Mouse (Mus musculus) CH12.LX (cell line): ENCODE results near the gene Kdm4d. TPM values are rescaled to one million over a fixed set of nuclear protein-coding genes. Genes with fewer than 3 reads are reported as not detected.
A peak's percentile ranks its signal among the peaks of the same experiment; 100 is the strongest.

Experiments used
- DNase-seq: peaks from one replicate; pipeline ENCODE4 v3.0.0-alpha.2; 2013; ENCODE audit errors: extremely low read depth
- H3K27ac ChIP-seq: 2 replicates; pipeline ENCODE4 v1.5.1; 2012; ENCODE audit warnings: low read depth, mild to moderate bottlenecking, control low read depth, moderate library complexity; ENCODE audit not compliant: insufficient read depth
- H3K27me3 ChIP-seq: replicated peaks from 2 replicates; pipeline ENCODE3; 2012; ENCODE audit warnings: inconsistent platforms
- H3K36me3 ChIP-seq, 2 experiments: replicated peaks in 1 of 2; 2 replicates each; pipeline versions ENCODE3 to v1.6.1; 2012; ENCODE audit warnings: inconsistent platforms in 1 of 2, low read length in 1 of 2, mild to moderate bottlenecking in 1 of 2, mixed read lengths in 1 of 2, moderate library complexity in 1 of 2; ENCODE audit not compliant: control insufficient read depth in 1 of 2, insufficient read depth in 1 of 2
- H3K4me1 ChIP-seq, 2 experiments: 2 replicates each; pipeline ENCODE4 v1.6.1; 2012; ENCODE audit warnings: inconsistent platforms in 1 of 2, moderate library complexity in 1 of 2; ENCODE audit not compliant: insufficient read depth in 2 of 2, control insufficient read depth in 1 of 2
- H3K4me2 ChIP-seq: 2 replicates; pipeline ENCODE4 v1.6.1; 2012; ENCODE audit warnings: low read depth, mild to moderate bottlenecking, control low read depth; ENCODE audit not compliant: poor library complexity, insufficient read depth, severe bottlenecking
- H3K4me3 ChIP-seq, 3 experiments: fragments of 150-350 bp in 1 of 3; sonication (generic) in 1 of 3; replicated peaks in 1 of 3; 2 replicates each; pipeline versions ENCODE3 to v1.5.1; 2011 to 2012; ENCODE audit warnings: low read depth in 2 of 3, low read length in 2 of 3, mild to moderate bottlenecking in 2 of 3, moderate library complexity in 2 of 3, control low read depth in 1 of 3, improper control_type of control experiment in 1 of 3, inconsistent platforms in 1 of 3, mixed read lengths in 1 of 3; ENCODE audit not compliant: poor library complexity in 1 of 3
- H3K79me2 ChIP-seq: replicated peaks from 2 replicates; pipeline ENCODE4 v1.6.1; 2012; ENCODE audit warnings: mild to moderate bottlenecking, moderate library complexity; ENCODE audit not compliant: control insufficient read depth, poor library complexity, insufficient read depth, severe bottlenecking; ENCODE audit errors: extremely low read depth
- H3K9ac ChIP-seq: 2 replicates; pipeline ENCODE4 v1.6.1; 2012; ENCODE audit warnings: low read depth, mild to moderate bottlenecking, control low read depth, moderate library complexity; ENCODE audit not compliant: insufficient read depth
- H3K9me3 ChIP-seq: replicated peaks from 2 replicates; pipeline ENCODE3; 2012; ENCODE audit warnings: low read length, inconsistent platforms, mixed read lengths
- E2F4 ChIP-seq: IDR thresholded peaks from 2 replicates; pipeline ENCODE4 v1.6.1; 2011; ENCODE audit warnings: low read depth, low read length, improper control_type of control experiment; ENCODE audit not compliant: insufficient replicate concordance
- ELF1 ChIP-seq: IDR thresholded peaks from 2 replicates; pipeline ENCODE4 v1.6.1; 2014; ENCODE audit warnings: low read depth, mild to moderate bottlenecking, inconsistent platforms, low read length, improper control_type of control experiment
- HCFC1 ChIP-seq: IDR thresholded peaks from 2 replicates; pipeline ENCODE4 v1.6.1; 2012; ENCODE audit warnings: low read depth, mild to moderate bottlenecking, inconsistent platforms, low read length, improper control_type of control experiment
- KAT2A ChIP-seq: IDR thresholded peaks from 2 replicates; pipeline ENCODE4 v1.6.1; 2012; ENCODE audit warnings: low read length, improper control_type of control experiment, inconsistent platforms; ENCODE audit not compliant: insufficient replicate concordance
- MAZ ChIP-seq: IDR thresholded peaks from 2 replicates; pipeline ENCODE4 v1.6.1; 2012; ENCODE audit warnings: low read depth, mild to moderate bottlenecking, inconsistent platforms, low read length, improper control_type of control experiment, moderate library complexity
- MXI1 ChIP-seq: IDR thresholded peaks from 2 replicates; pipeline ENCODE4 v1.6.1; 2011; ENCODE audit warnings: mild to moderate bottlenecking, low read depth, low read length, improper control_type of control experiment
- MYC ChIP-seq: IDR thresholded peaks from 2 replicates; pipeline ENCODE4 v1.6.1; 2011; ENCODE audit warnings: low read depth, mild to moderate bottlenecking, improper control_type of control experiment, low read length
- NELFE ChIP-seq: IDR thresholded peaks from 2 replicates; pipeline ENCODE4 v1.6.1; 2011; ENCODE audit warnings: low read depth, low read length, improper control_type of control experiment
- RAD21 ChIP-seq: IDR thresholded peaks from 2 replicates; pipeline ENCODE4 v1.6.1; 2011; ENCODE audit warnings: low read depth, mild to moderate bottlenecking, low read length, improper control_type of control experiment, moderate library complexity
- RCOR1 ChIP-seq: conservative IDR thresholded peaks from 2 replicates; pipeline ENCODE4 v1.6.1; 2012; ENCODE audit warnings: low read depth, mild to moderate bottlenecking, inconsistent platforms, low read length, improper control_type of control experiment
- SIN3A ChIP-seq: IDR thresholded peaks from 2 replicates; pipeline ENCODE4 v1.6.1; 2012; ENCODE audit warnings: low read length, improper control_type of control experiment, inconsistent platforms
- TBP ChIP-seq: conservative IDR thresholded peaks from 2 replicates; pipeline ENCODE4 v1.6.1; 2011; ENCODE audit warnings: low read depth, low read length, improper control_type of control experiment
- USF1 ChIP-seq: IDR thresholded peaks from 2 replicates; pipeline ENCODE4 v1.6.1; 2014; ENCODE audit warnings: low read depth, mild to moderate bottlenecking, inconsistent platforms, low read length, improper control_type of control experiment
- USF2 ChIP-seq: conservative IDR thresholded peaks from 2 replicates; pipeline ENCODE4 v1.6.1; 2011; ENCODE audit warnings: low read depth, low read length, improper control_type of control experiment
- ZC3H11A ChIP-seq: IDR thresholded peaks from 2 replicates; pipeline ENCODE4 v1.6.1; 2012; ENCODE audit warnings: low read depth, mild to moderate bottlenecking, inconsistent platforms, low read length, improper control_type of control experiment
- ZKSCAN1 ChIP-seq: IDR thresholded peaks from 2 replicates; pipeline ENCODE4 v1.6.1; 2012; ENCODE audit warnings: low read depth, inconsistent platforms, low read length, improper control_type of control experiment, borderline replicate concordance
- ZMIZ1 ChIP-seq: IDR thresholded peaks from 2 replicates; pipeline ENCODE4 v1.6.1; 2012; ENCODE audit warnings: low read depth, mild to moderate bottlenecking, inconsistent platforms, low read length, improper control_type of control experiment
- ZNF384 ChIP-seq: IDR thresholded peaks from 2 replicates; pipeline ENCODE4 v1.6.1; 2012; ENCODE audit warnings: low read depth, low read length, improper control_type of control experiment, inconsistent platforms
- dilution Hi-C: fragments of 300-500 bp; cut with MboI; formaldehyde crosslinking; loops from 2 replicates; pipeline ENCODE4 v1.14.3; 2020; ENCODE audit warnings: low sequenced_read_pairs; ENCODE audit not compliant: extremely low pct_unique_long_range_greater_than_20kb, extremely low pct_ligation_motif_present
- in situ Hi-C: fragments of 300-500 bp; cut with MboI; formaldehyde crosslinking; loops from 3 replicates; pipeline ENCODE4 v1.14.3; 2019; ENCODE audit warnings: low sequenced_read_pairs, low pct_ligation_motif_present, low pct_unique_long_range_greater_than_20kb, mixed read lengths
- polyA plus RNA-seq: library from polyadenylated mRNA; unstranded; fragments of >175 nt; gene quantifications from 2 replicates; pipeline ENCODE4 v1.2.1, GENCODE M21; 2012; ENCODE audit warnings: low read depth; ENCODE audit not compliant: insufficient read length
- total RNA-seq, 2 experiments: library from RNA; depleted of rRNA; stranded (reverse); fragments of 300-350 nt in 1 of 2; fragments of >200 nt in 1 of 2; gene quantifications; 2 replicates each; pipeline ENCODE4 v1.2.3; 2012 to 2014

Gene Kdm4d
- total and polyA plus RNA-seq, 3 experiments, result 0.21 to 0.37 (median 0.28) TPM

- Histone ChIP-seq H3K27me3 (no peaks in the 10 kb centered on the region), H3K27ac (no peak overlapping the region), H3K79me2 (no peaks in the 10 kb centered on the region), H3K36me3 (no peaks in the 10 kb centered on the region), H3K9me3 (no peaks in the 10 kb centered on the region), H3K4me1 (peaks cover 5 to 22% of the 10 kb centered on the region in 2 experiments; a peak in 3 of 4 replicates), H3K4me3 (no peak overlapping the region), H3K4me2 (no peak overlapping the region), H3K9ac (no peak overlapping the region)
- TF ChIP-seq ZNF384 (no peak), USF2 (no peak), ZKSCAN1 (no peak), MAZ (no peak), HCFC1 (no peak), ZMIZ1 (no peak), KAT2A (no peak), ZC3H11A (no peak)
- in situ Hi-C loops (loop anchor here (5.0 kb wide), 1 partner anchor 161 kb away; no protein-coding TSS in a partner anchor), dilution Hi-C loops (no loop called here)
- DNase-seq, result no peak
These were observed 21.4 kb upstream of the Kdm4d start for GRCm38 (mm10) chr9:14521695-14522094.

- H3K27ac ChIP-seq, result no peak overlapping the region
- no peaks in the 10 kb centered on the region for H3K36me3 ChIP-seq
- no peaks in the 10 kb centered on the region for H3K79me2 ChIP-seq
- H3K27me3 ChIP-seq, result no peaks in the 10 kb centered on the region
- no peak overlapping the region for H3K4me3 ChIP-seq
- no peak overlapping the region for H3K4me2 ChIP-seq
- DNase-seq, result peak; percentile 8
- dilution Hi-C loops (no loop called here), in situ Hi-C loops (loop anchor here (5.0 kb wide), 1 partner anchor 161 kb away; no protein-coding TSS in a partner anchor)
- no peak overlapping the region for H3K9ac ChIP-seq
- TF ChIP-seq USF1, result no peak
- TF ChIP-seq ELF1, result 0 out of 2 replicates have a peak, but pooled peaks have one; percentile 21
- no peak for TF ChIP-seq TBP
- no peak for TF ChIP-seq NELFE
- H3K9me3 ChIP-seq, result no peaks in the 10 kb centered on the region
- H3K4me1 ChIP-seq, result peaks cover 5 to 22% of the 10 kb centered on the region in 2 experiments; a peak in 3 of 4 replicates
These were observed 20.8 kb upstream of the Kdm4d start for GRCm38 (mm10) chr9:14520971-14521670.

- peaks cover 5 to 19% of the 10 kb centered on the region in 2 experiments; a peak in 3 of 4 replicates for H3K4me1 ChIP-seq
- no peaks in the 10 kb centered on the region for H3K79me2 ChIP-seq
- no peak overlapping the region for H3K9ac ChIP-seq
- no peak for DNase-seq
- dilution Hi-C loops, result no loop called here
- no peaks in the 10 kb centered on the region for H3K27me3 ChIP-seq
- TF ChIP-seq RAD21 (no peak), SIN3A (no peak), ZNF384 (no peak), MXI1 (no peak), E2F4 (no peak), NELFE (no peak), RCOR1 (no peak), USF2 (no peak), ZKSCAN1 (no peak), MYC (no peak)
- H3K36me3 ChIP-seq, result peaks cover 0 to 20% of the 10 kb centered on the region in 2 experiments
- H3K27ac ChIP-seq, result no peak overlapping the region
- no peaks in the 10 kb centered on the region for H3K9me3 ChIP-seq
- in situ Hi-C loops, result no loop called here
- no peak overlapping the region for H3K4me3 ChIP-seq
- no peak overlapping the region for H3K4me2 ChIP-seq
These were observed 17.8 kb upstream of the Kdm4d start for GRCm38 (mm10) chr9:14518105-14518504.
